ENCODE assay signal across 22 mouse cellular contexts in genomic region chr5:119292323-119292722, GRCm38 (mm10).
DNase-seq lines count a peak whose midpoint lies in the region; ATAC-seq and TF ChIP-seq lines count a peak whose summit lies in the region.
"Had no signal": no experiment of that assay in that cellular context is flagged by ENCODE, and none has a peak within 500 bp of the region (broad histone marks: within the 10 kb centered on the region; RNA-seq: fewer than 3 reads in every experiment).

No protein-coding gene starts in this region.

- H3K4me1 ChIP-seq in kidney, adult 2 months (ENCODE audit: control insufficient read depth, insufficient read depth, low read length), result no peaks in the 10 kb centered on the region
- peaks cover 3% of the 10 kb centered on the region; the same call in 1 of the 2 replicates for H3K4me1 ChIP-seq in kidney, embryonic 15.5 days
- H3K4me1 ChIP-seq: embryonic facial prominence, embryonic 12.5 days; heart, embryonic 13.5 days; megakaryocyte, embryonic 14.5 days had no signal

- no peak overlapping the region for H3K27ac ChIP-seq in kidney, adult 2 months (ENCODE audit: insufficient read depth, low read depth, low read length)
- no peak overlapping the region for H3K27ac ChIP-seq in kidney, embryonic 15.5 days
- H3K27ac ChIP-seq: embryonic facial prominence, embryonic 12.5 days; heart, embryonic 13.5 days; hindbrain, embryonic 14.5 days had no signal

- TF ChIP-seq CTCF in kidney, adult 2 months (conservative IDR thresholded peaks at IDR 0.05; ENCODE audit: insufficient read depth, insufficient read length, low read depth, low read length), result 0 out of 2 replicates have a peak, but pooled peaks have one; percentile 7

- H3K9me3 ChIP-seq in kidney, embryonic 15.5 days (replicated peaks), result no peaks in the 10 kb centered on the region
- H3K9me3 ChIP-seq: embryonic facial prominence, embryonic 12.5 days had no signal

- TF ChIP-seq POLR2A in kidney, adult 2 months (IDR thresholded peaks at IDR 0.05; ENCODE audit: low read depth, low read length), result no peak

- H3K27me3 ChIP-seq in kidney, adult 2 months (replicated peaks; ENCODE audit: control insufficient read depth, insufficient read depth, low read length), result no peaks in the 10 kb centered on the region
- 0 out of 2 replicates have a peak, but pooled peaks cover 9% of the 10 kb centered on the region for H3K27me3 ChIP-seq in kidney, embryonic 15.5 days

- H3K4me3 ChIP-seq in kidney, adult 2 months (ENCODE audit: insufficient read depth, low read depth, low read length), result no peak overlapping the region
- H3K4me3 ChIP-seq in kidney, embryonic 15.5 days (replicated peaks), result no peak overlapping the region
- H3K4me3 ChIP-seq: embryonic facial prominence, embryonic 12.5 days; erythroblast, embryonic 14.5 days; heart, embryonic 13.5 days; megakaryocyte, embryonic 14.5 days had no signal

- H3K4me2 ChIP-seq in kidney, embryonic 15.5 days, result no peak overlapping the region
- H3K4me2 ChIP-seq: embryonic facial prominence, embryonic 12.5 days; heart, embryonic 13.5 days; hindbrain, embryonic 14.5 days had no signal

- peak; percentile 70 for DNase-seq in kidney, adult 2 months
- peak; percentile 38 for DNase-seq in ovary, adult 18-20 months (ENCODE audit: low spot score)
- no peak for DNase-seq in ovary, postnatal 10 days (ENCODE audit: low spot score)
- peak; percentile 24 to 64 for DNase-seq in kidney, postnatal 36 days
- no peak for DNase-seq in urinary bladder, postnatal 36 days (ENCODE audit: low spot score in 2 of 2)
- DNase-seq in cerebellum, adult 8-10 months, result no peak
- DNase-seq: cerebellum, adult 9-10 months; gastrocnemius, postnatal 14 days; heart, adult 18-20 months; heart, postnatal 36 days; left cerebral cortex, postnatal 4 days; lung, adult 2 months; retina, postnatal 1 day; right cerebral cortex, postnatal 4 days had no signal

- WGBS in kidney, adult 2 months, result 51% methylated on average over 9 of the region's 9 CpGs
- 73% methylated on average over 9 of the region's 9 CpGs for WGBS in kidney, embryonic 15.5 days

- no peak; the same call in 1 of the 2 replicates for ATAC-seq in kidney, embryonic 15.5 days (replicated peaks; ENCODE audit: low FRiP score)
- ATAC-seq: forebrain, embryonic 14.5 days; midbrain, embryonic 16.5 days had no signal

- H3K9ac ChIP-seq in kidney, embryonic 15.5 days, result no peak overlapping the region
- H3K9ac ChIP-seq: embryonic facial prominence, embryonic 12.5 days; heart, embryonic 13.5 days; hindbrain, embryonic 14.5 days had no signal

- H3K36me3 ChIP-seq in kidney, adult 2 months (ENCODE audit: control insufficient read depth, insufficient read depth, low read length), result no peaks in the 10 kb centered on the region
- H3K36me3 ChIP-seq in kidney, embryonic 15.5 days, result no peaks in the 10 kb centered on the region
- H3K36me3 ChIP-seq: embryonic facial prominence, embryonic 12.5 days; heart, embryonic 13.5 days had no signal

Comparison
In these comparisons a context has a peak if more than half of its experiments do, and no peak if none do; other contexts are left out.
1. DNase-seq: peak in kidney, adult 2 months (single experiment), ovary, adult 18-20 months (single experiment) and kidney, postnatal 36 days (2 of 2); none in ovary, postnatal 10 days (single experiment), urinary bladder, postnatal 36 days (0 of 2) and cerebellum, adult 8-10 months (single experiment).